Mouse (Mus musculus): ENCODE results near the gene Cbln1.

GRCm38 (mm10) chr8:87497641-87498040 is 25.2 kb upstream of the Cbln1 start:
- no peak for TF ChIP-seq CTCF (IDR thresholded peaks at IDR 0.05; ENCODE audit: low read depth, low read length)
- TF ChIP-seq POLR2A (IDR thresholded peaks at IDR 0.05; ENCODE audit: insufficient read depth, low read length): no peak

All from ES-Bruce4 (cell line).